Mouse (Mus musculus): ENCODE measurements around the gene Gpr137.

The Gpr137 gene

DNA sequence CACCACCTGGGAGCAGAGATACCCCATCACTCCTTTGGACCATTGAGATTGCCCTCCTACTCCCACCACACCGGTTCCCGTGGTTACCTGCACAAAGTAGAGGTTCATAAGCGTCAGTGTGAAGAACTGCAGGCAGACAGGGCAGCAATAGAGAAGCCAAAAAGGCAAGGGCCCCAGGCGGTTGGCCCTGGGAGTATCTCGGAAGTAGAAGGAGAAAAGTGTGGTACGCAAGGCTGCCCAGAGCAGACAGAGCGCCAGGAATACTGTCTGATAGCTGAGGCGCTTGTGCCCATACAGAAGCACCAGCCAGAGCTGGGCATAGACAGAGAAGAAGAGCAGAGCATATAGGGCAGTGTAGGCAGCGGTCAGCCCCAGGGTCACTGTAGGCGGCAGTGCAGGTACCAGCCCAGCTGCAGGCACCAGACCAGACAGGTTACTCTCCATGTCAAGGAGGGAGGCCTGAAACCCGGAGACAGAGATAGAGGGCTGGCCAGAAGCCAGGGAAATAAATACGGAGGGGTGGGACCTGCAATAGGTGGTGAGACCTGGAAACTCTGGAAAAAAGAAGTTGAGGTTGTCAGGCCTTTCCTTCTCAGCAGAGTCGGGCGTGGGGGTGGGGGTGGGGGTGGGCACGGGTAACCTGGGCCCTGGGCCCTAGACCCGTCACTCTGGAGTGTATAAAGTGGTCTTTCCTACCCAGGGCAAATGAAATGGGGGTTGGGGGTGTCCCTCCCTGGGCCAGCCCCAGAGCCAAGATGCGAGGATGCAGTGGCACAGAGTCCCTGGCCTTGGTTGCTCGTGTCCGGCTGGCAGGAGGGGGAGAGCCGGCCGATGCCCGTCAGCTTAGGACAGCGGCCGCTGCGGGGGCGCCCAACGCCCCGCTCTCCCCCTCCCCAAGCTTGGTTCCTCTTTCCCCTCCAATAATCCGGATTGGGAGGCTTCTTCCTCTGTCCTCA lies 1.6 kb downstream of the Gpr137 start:
- DNase-seq = no peak

- no peak for DNase-seq
Observed at GRCm38 (mm10) chr19:6939106-6940002, 2.9 kb downstream of the Gpr137 start.

GRCm38 (mm10) chr19:6937541-6938465 lies 4.5 kb downstream of the Gpr137 start:
- DNase-seq = no peak

- DNase-seq = no peak
Observed at GRCm38 (mm10) chr19:6936299-6936698, 6.0 kb downstream of the Gpr137 start.

- no peak for DNase-seq
Observed at GRCm38 (mm10) chr19:6934195-6934977, 7.9 kb downstream of the Gpr137 start, which contains the start of gene Kcnk4. TSS of gene Kcnk4 (minus strand) at chr19:6934515.

DNA sequence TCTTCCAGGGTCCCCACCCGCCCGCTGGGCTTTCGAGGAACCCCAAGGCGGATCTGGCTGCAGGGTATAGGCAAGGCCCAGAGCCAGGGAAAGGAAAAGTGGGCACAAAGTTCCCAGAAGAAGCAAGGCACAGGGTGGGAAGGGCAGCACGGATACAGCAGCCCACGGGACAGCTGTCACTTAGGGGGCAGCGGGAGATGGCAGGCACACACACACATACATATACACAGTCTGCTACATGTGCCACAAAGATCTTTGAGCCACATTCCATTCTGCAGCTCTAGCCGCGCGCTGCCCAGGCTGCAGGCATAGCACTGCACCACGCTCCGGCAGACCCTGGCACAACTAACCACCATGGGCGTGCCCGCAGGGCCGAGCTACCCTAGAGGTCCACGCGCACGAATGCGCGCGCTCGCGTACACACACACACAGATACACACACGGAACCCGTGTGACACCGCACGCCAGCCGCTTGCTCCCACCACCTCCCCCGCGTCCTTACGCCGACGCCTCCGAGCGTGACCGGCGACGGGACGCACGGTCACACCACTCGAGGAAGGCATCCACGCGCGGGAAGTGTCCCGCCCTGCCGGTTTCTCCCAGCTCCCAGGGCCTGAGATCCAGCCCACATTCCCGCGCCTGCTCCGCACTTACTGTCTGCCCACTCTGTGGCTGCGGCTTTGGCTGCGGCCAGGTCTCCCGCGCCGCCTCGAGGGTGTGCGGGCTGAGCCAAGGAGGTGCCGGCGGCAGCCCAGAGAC lies 8.7 kb downstream of the Gpr137 start:
- peak; percentile 73 for DNase-seq

DNA sequence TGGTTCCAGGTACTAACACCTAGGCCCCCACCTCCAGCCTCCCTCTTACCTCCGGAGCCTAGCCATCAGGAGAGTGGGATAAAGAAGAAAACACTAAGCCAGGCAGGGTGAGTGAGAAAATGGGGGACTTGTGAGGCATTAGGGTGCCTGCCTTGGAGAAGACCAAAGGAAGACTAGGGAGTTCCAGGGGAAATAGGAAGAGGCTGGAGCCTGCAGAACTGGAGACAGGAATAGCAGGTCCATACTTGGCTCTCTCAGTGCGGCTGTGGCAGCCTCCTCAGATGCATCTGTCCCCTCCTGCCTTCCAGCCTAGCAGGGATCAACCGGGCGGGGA lies 9.2 kb downstream of the Gpr137 start:
- DNase-seq = no peak

DNA sequence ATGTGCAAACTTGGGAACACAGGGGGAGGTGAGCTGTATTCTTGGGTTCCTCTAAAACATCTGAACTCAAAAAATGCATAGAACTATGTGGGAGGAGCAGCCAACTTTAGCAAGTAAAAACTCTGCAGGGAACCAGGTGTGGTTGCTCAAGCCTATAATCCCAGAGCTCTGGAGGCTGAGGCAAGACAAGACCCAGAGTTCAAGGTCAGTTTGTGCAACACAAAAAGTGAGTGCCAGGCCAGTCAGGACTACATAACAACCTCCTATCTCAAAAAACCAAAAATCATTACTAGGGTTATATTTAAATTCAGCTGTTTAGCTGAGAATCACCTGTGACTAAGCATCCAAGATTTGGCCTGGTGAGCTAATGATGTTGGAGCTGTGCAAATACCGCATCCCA lies 10.3 kb downstream of the Gpr137 start:
- no peak for DNase-seq

DNA sequence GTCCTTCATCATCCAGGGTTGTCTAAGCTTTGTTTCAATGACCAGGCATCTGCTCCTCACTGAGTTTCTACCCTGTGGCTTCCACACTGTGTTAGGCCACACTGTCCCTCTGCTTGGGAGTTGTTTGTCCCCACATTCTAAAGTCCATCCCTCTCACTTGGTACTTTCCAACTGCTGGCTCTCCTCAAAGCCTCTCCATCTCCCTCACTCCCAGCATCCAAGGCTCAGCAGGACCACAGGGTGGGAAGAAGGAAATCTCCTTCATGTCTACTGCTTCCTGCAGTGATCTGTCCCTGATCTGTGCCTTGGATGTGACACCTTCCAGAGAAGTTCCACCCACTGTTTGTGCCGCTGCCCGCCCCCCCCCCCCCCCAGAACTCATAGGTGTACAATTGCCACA lies 11.3 kb downstream of the Gpr137 start:
- DNase-seq = no peak

- no peak for DNase-seq
Observed at GRCm38 (mm10) chr19:6928080-6928479, 14.2 kb downstream of the Gpr137 start.

- DNase-seq = no peak
Observed at GRCm38 (mm10) chr19:6926559-6927255, 15.6 kb downstream of the Gpr137 start.

GRCm38 (mm10) chr19:6925611-6926329 lies 16.5 kb downstream of the Gpr137 start:
- no peak for DNase-seq

GRCm38 (mm10) chr19:6925307-6925573 lies 17.0 kb downstream of the Gpr137 start, which contains the start of gene Catsperz:
TSS of gene Catsperz (minus strand) at chr19:6925380.
- no peak for DNase-seq

- peak; percentile 86 for DNase-seq
Observed at GRCm38 (mm10) chr19:6924461-6925306, 17.6 kb downstream of the Gpr137 start.

DNA sequence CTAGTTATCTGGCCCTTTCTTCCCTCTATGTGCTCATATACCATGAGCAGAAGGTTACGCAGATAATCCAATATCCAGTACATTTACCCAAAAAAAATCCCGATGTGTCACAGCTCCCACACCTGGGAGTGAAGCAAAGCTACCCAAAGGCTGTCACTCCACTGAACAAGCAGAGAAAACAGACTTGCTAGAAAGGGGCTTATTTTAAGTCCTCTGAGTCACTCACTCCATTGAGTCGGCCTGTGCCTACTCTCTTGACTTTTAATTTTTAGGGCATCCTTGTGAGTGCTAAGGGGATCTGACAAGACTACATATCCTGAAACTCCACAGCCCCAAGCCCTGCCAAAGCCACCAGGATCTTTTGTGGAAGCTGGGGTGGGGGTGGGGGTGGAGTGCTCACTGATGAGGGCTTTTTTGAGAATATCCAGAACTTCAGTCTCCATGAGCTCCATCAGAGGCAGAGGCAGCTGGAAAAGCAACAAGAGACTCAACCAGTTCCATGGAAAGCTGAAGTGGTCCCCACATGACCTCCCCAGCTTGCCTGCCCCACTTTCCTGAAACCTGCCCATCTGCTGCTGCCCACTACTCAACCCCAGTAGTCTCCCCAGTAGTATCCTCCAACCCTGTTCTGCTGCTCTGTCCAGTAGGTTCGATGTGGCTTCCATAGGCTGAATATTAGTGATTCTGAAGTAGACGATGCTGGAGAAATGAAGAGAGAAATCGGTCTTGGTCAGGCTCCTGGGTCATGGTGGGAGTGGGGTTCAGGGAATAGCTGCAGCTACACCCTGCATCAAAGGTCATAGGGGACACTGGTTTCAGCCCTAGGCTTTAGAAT lies 19.2 kb downstream of the Gpr137 start:
- DNase-seq = no peak

GRCm38 (mm10) chr19:6921647-6922567 lies 20.4 kb downstream of the Gpr137 start, which contains the start of gene Esrra:
TSS of gene Esrra (minus strand) at chr19:6921813.
- peak; percentile 100 for DNase-seq
